Mouse (Mus musculus): ENCODE data around the gene Lhx3.
A peak's percentile ranks its signal among the peaks of the same experiment; 100 is the strongest.

Gene Lhx3

DNA sequence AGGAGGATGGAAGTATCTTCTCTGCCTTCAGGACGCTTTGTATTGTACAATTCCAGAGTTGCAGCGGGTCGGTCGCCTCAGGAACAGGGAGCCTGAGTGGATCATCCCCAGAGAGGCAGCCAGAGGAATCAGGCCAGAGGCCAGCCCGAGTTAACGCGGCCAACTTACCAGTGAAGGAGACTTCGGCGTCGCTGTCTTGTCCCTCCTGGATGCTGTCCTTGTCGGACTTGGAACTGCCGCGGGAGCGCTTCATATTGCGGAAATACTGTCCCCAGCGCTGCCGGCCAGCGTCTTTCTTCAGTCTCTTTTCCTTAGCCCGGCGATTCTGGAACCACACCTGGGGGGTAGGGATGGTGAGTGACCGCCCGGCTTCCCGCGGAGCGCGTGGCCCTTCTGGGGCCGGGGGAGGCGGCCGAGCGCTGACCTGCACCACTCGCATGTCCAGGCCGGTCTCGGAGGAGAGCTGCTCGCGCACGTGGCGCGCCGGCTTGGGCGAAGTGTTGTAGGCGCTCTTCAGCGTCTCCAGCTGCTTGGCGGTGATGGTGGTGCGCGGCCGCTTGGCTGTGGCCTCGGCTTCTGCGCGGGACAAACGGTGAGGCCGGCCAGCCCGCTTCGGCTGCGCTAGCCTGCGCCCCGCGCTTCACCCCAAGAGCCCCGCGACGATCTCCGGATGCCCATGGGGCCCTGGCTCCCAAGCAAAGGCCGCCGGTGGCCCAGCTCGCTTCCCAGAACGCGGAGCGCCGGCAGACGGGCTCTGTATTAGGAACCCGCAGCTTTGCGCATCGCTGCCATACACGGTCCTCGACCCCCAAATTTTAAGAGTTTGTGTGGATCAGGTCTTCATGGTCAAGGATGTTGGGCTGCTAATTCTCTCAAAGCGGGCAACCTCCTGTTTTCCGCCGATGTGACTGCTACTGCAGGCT is 5.9 kb downstream of the Lhx3 start:
- DNase-seq (ENCODE audit: low read depth) = no peak

DNA sequence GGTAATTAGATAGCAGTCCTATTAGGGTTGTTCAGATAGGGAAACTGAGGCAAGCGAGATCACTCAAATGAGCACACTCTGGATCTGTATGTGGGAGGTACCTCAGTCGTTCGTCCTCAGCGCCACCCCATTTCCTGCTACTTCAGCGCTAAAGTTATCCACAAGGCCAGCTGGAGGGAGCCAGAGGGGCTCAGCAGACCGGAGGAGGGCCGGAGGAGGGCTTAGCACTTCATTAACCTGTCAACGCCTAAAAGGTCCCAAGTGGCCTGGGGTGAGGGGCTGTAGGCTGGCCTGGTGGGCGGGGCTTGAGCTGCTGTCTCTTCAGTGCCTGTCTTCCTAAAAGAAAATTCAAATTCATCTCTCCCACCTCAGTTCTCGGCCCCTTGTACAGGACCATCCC is 9.6 kb downstream of the Lhx3 start:
- no peak for DNase-seq (ENCODE audit: low read depth)

DNA sequence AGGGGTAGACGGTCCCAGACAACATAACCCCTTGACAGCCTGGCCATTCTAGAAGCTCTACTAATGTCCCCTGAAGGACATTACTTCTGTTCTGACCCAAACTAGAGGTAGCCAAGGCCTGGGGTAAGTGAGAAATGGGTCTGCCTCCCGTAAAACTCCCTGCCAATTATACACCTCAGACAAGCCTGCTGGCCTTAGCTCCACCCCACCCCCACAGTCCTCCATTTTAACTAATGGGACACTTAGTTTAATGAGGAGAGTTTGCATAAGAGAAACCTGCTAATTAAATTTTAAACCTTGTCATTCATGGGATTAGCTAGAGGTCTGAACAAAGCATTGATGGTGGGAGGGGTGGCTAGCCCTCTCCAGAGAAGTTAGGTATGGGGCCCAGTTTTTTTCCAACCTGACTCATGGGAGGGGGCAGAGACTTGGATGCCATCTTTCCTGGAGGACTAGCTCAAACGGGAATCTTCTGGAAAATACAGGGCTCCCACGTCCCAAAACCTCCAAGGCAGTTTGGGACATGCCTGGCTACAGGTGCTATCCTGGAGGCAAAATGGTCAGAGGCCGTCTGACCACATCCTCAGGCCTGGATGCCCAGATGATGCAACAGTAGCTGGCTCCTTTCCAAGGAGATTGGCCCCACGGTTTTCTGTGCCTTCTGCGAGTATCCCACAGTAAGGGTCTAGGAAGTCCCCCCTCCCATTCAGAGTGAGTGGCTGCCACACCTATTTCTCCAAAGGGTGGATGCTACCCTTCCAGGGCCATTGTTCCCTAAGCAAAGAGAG is 13.3 kb downstream of the Lhx3 start:
- no peak for DNase-seq (ENCODE audit: low read depth)

GRCm38 (mm10) chr2:26188517-26188916 is 19.6 kb downstream of the Lhx3 start:
- no peak for DNase-seq (ENCODE audit: low read depth)

- DNase-seq (ENCODE audit: low read depth) = no peak
Measured at GRCm38 (mm10) chr2:26184352-26184751, 23.7 kb downstream of the Lhx3 start.

GRCm38 (mm10) chr2:26182646-26183045 is 25.4 kb downstream of the Lhx3 start:
- DNase-seq (ENCODE audit: low read depth) = no peak

DNA sequence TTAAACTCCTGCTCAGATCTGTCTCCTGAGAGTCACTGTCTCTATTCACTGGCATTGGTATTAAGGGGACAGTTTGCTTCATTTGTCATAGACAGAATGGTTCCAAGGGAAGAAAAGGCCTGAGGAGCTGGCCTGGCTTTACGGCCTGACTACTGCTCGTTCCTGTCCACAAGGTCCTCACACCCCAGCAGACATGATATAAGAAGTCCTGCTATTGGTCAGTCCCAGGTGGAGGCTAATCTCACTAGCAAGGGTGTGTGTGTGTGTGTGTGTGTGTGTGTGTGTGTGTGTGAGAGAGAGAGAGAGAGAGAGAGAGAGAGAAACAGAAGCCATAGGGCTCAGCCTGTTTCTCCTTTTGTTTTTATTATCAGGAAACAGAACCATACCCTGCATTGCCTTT is 30.9 kb downstream of the Lhx3 start:
- DNase-seq (ENCODE audit: low read depth) = no peak

DNA sequence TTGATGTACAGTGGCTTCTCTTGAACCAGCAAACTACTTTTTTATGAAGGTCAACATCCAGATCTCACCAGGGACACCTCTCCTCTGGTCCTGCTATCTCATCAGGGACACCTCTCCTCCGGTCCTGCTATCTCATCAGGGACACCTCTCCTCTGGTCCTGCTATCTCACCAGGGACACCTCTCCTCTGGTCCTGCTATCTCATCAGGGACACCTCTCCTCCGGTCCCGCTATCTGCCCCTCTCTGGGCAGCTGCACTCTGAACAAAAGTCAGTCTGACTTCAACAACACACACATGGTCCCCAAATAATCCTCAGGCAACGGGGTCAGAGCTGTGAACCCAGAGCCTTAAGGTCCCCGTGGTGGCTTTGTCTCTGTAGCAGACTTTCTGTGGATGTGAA is 31.4 kb downstream of the Lhx3 start:
- DNase-seq (ENCODE audit: low read depth) = no peak

- DNase-seq (ENCODE audit: low read depth) = no peak
Measured at GRCm38 (mm10) chr2:26175191-26175590, 32.9 kb downstream of the Lhx3 start.

DNA sequence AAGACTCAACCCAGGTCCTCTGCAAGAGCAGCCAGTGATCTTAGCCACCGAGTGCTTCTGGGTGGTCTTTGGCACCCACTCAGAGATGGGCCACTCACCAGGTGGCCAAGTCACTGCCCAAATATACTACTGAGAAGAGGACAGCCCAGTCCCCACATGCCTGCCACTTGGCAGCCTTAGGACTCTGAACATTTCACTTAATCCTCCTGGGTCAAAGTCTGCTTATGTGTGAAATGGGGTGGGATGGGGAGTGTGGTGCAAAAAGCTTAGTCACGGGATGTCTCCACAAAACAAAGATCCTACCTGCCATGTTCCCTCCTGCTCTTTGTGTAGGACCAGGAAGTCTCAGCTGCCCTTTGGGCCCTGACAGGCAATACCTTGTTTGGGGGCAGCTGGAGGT is 35.9 kb downstream of the Lhx3 start:
- no peak for DNase-seq (ENCODE audit: low read depth)

DNA sequence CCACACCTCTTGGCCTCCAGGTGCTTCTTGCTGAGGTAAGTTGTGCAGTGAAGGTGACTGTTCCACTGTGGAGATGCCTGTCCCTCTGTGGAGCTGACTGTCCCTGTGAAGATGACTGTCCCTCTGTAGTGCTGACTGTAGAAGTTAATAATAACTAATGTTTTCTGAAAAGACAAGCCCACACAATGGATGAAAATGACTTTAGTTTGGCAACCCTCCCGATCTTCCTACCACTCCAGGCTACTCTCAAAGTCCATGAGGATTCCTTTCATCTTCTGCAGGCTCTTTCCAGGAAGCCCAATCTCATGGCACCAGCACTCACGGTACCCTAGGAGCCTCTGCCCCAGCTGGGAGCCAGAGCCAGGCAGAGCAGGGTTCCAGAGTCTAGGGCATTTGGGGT is 37.7 kb downstream of the Lhx3 start:
- no peak for DNase-seq (ENCODE audit: low read depth)

GRCm38 (mm10) chr2:26168843-26169579 is 39.1 kb downstream of the Lhx3 start:
- no peak for DNase-seq (ENCODE audit: low read depth)

GRCm38 (mm10) chr2:26166890-26167289 is 41.2 kb downstream of the Lhx3 start:
- no peak for DNase-seq (ENCODE audit: low read depth)

DNA sequence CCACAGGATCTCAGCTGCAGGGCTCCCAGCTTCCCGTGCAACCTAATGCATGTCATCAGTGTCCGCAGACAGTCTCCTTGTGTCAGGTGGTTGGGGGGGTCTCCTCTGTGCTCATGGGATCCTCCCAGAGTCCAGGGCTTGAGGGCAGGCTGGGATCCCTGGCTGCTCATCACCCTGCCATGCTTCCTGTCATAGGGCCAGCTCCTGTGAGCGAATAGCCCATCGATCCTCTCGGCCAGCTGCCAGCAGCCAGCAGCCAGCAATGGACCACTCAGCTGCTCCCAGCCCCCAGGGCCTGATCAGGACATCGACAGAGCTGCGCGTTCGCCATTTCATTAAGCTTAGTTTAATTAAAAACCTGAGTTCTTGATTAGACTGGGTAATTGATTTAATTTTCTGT is 50.0 kb downstream of the Lhx3 start:
- DNase-seq (ENCODE audit: low read depth) = no peak

GRCm38 (mm10) chr2:26156191-26156977 is 51.7 kb downstream of the Lhx3 start:
- DNase-seq (ENCODE audit: low read depth) = no peak

DNA sequence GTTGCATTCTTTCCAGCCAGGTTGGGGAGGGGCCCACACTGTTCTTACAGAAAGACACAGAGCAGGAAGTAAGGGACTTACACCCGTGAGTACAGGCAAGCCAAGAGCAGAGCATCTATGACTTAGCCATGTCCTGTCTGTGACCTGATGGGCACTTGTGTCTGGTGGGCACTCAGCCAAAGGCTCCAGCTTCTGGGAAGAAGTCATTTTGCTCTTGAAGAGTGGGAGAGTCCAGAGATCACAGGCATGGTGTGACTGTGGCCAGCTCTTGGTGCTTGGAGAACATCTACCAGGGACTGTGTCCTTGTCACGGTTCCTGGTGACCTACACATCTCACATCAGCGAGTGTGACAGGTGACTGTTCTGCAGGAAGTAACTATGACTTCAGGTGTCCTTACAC is 52.4 kb downstream of the Lhx3 start:
- DNase-seq (ENCODE audit: low read depth) = no peak

- peak; percentile 46 for DNase-seq (ENCODE audit: low read depth)
Measured at GRCm38 (mm10) chr2:26154586-26154985, 53.5 kb downstream of the Lhx3 start.

- peak; percentile 63 for DNase-seq (ENCODE audit: low read depth)
Measured at GRCm38 (mm10) chr2:26153909-26154340, 54.2 kb downstream of the Lhx3 start.

GRCm38 (mm10) chr2:26153295-26153694 is 54.8 kb downstream of the Lhx3 start:
- no peak for DNase-seq (ENCODE audit: low read depth)
